Mouse (Mus musculus) 416B (cell line): ENCODE results near the gene Cd44.

Experiments
- DNase-seq: peaks from one replicate; pipeline ENCODE4 v3.0.0; 2011; ENCODE audit warnings: low read depth

Gene Cd44

DNA sequence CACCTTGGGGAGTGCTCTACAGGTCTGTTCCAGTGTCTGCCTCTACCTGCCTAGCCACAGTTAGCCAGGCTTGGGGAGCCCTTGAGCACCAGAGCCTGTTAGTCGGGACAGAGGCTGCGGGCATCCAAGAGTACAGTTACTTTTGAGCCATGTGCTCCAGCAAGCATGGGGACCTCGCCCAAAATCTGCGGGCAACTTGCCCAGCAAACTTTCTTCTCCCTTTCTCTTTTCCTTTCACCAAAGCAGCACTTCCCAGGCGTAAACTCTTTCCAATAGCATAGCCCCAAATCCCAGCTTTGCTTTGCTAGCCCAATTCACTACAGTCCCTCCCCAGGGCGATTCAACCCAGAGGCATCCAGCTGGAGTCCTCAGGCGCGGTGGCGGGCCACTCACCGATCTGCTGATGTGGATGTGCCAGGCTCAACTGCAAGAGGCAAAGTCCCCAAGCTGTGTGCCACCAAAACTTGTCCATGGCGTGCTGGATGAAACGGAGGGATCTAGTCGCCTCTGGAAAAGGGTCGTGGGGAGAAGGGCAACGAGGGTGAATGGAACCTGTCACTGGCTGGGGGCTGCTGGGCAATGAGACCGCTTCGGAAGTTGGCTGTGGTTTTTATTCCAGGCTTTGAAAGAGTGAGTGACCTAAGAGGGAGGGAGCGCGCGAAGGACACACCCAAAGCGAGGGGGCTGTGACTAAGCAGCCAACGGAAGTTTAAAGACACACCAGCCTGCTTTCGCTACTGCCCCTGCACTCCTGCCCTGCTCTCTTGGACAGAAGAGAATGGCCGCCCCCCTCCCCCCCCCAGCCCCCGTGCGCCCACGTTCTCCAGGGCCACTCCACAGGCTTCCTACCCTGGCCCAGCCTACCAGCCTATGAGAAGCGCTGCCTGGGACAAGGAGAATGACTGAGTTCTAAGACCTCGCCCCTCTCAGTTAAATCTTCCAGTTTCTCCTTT lies at the start of gene Cd44:
Cd44 (minus strand) TSS at position 791 of the 953 bp plus-strand sequence.
- DNase-seq, result peak; percentile 79

DNA sequence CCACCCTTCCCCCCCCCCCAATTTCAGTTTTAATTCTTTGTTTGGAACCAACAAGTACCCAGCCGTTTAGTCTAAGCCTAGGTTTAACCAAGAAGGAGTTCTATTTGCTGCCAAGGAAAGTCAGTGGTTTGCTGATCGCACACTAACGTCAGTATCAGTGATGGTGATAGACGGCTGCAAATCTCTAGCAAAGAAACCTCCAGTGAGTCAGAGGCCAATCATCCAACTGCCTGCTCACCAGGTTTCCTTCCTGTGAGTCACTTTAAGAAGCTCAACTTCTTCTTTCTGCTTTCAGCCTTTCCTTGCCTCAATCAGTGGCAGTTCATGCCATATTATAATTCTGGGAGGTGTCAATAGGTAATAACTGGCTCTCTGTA lies 47.0 kb upstream of the Cd44 start:
- peak; percentile 98 for DNase-seq

DNA sequence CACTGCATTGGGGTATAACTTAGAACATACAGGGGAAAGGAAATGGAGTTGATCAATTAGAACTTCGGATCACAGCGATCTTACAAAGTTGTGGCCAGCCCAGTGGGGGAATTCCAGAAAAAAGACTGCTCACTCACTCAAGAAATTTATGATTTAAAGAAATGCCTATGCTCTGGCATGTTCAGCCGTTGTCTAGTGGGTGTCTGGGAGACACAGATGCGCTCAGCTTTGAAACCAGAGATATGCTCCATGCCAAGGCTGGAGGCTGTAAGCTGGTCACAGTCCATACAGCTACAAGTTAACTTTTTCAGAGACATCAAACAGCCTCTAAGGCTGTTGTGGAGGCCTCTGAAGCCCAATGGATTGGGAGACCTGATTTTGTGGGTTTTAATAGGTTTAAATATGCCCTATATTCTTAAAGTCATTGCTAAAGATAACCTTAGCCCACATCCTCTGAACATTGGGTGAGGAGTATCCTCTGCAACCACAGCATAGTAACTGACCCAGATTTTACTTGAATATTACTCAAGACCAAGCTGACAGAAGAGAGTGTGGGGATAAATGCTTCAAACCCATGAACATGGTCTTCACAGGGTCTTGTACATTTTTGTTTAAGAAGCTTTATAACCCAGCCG lies 46.5 kb upstream of the Cd44 start:
- DNase-seq, result peak; percentile 94

- no peak for DNase-seq
These were observed 43.6 kb upstream of the Cd44 start for GRCm38 (mm10) chr2:102945111-102945510.

GRCm38 (mm10) chr2:102944415-102945012 lies 43.0 kb upstream of the Cd44 start:
- no peak for DNase-seq

DNA sequence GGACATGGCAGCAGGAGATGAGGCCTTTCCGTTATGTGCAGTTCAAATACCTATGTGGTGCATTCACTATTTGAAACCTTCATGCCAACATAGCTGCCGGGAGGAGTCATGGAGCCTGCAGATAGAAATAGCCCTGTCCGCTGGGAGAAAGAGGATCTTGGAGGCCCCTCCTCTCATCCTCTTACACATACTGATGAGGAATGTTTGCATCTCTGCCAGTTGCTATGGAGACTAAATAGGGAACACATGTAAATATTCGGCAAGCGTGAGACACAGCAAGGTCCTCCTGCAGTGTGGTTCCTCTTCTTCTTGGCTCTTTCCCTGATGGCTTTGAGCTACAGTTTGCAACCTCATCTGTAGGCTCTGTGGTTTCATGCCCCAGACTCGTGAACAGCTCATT lies 42.5 kb upstream of the Cd44 start:
- peak; percentile 68 for DNase-seq

DNA sequence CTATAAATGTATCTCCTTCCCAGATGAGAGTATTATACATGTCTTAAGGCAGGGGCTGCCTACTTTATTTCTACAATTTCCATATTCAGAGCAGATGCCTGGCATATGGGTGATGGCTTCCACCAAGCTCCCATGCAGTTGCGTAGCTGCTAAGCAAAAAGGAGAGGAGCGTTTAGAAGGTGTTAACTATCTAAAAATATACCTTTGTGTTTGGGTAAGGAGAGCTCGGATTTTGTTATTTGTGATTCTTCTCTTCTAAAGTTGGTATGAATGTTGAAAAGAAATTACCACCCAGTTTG lies 41.3 kb upstream of the Cd44 start:
- no peak for DNase-seq

DNA sequence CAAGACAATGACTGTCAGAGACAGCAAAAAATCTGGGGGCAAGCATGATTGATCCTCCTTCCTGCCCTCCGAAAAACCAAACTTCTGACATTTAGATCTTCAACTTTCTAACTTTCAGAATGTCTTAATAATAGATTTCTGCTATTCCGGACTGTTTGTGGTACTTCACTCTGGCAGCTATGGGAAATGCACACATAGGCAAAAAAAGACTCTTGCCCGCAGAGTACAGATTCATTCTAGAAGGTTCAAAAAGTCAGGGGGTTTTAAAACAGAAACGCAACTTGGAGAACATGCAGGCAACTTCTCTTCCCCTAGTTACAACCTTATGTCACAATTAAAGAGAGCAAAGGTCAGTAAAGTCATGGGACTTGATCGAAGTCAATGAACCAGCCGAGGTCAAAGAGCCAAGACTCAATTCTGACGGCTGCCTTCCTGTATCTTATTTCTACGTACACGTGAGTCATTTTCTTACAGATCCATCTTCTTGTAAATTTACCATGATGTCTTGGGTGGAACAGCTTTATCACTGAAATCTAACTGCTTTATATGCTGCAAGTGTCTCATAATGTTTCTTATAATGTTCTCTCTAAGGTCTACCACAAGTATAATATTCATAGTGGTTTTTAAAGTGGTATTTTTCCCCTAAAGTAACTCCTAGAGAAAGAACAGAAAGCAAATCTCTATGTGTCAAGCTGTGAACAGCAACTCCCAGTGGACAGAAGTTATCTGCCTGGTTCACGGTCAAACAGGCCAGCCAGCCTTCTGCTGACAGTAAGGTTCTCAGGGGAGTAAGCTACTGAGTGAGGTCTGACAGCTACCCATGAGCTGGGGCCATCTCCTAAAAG lies 40.7 kb upstream of the Cd44 start:
- DNase-seq, result no peak

- DNase-seq, result no peak
These were observed 39.4 kb upstream of the Cd44 start for GRCm38 (mm10) chr2:102940813-102941361.

GRCm38 (mm10) chr2:102940158-102940557 lies 38.7 kb upstream of the Cd44 start:
- DNase-seq, result no peak

- no peak for DNase-seq
These were observed 35.4 kb upstream of the Cd44 start for GRCm38 (mm10) chr2:102936886-102937285.

DNA sequence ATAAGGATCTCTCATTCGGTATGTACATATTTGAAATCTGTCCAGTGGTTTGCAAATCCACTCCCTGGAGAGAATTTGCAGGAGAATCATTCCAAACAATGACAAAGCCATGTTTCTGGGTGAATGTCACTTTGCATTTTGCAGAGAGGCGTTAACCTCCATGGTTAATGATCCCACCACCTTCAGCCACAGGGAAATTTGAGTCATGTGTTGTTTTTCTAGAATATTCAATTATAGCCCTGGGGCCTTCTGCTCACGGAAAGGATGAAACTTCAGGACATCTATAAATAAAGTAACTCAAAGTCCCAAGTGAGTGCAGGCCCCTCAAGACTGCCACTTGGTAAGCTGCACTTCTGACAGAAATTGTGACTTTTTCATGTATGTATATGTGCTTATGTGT lies 33.4 kb upstream of the Cd44 start:
- DNase-seq, result no peak

- no peak for DNase-seq
These were observed 32.3 kb upstream of the Cd44 start for GRCm38 (mm10) chr2:102933787-102934186.

- DNase-seq, result no peak
These were observed 31.7 kb upstream of the Cd44 start for GRCm38 (mm10) chr2:102933142-102933541.

DNA sequence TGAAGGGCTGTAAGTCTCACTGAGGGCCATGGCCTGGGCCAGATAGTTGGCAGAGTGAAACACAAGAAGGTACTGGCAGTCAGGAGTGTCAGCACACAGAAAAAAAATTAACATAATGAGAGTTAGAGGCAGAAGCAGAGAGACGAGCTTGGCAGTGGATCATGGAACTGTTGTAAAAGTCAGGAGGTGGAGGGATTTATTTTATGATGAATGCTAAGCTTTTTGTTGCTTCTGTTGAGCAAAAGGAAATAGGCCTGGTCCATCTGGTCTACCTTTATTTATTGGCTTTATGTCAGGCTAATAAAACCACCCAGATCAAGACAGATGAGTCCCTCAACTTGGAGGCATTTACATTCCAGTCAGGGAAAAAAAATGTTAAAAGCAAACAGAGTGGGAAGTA lies 31.2 kb upstream of the Cd44 start:
- DNase-seq, result no peak

DNA sequence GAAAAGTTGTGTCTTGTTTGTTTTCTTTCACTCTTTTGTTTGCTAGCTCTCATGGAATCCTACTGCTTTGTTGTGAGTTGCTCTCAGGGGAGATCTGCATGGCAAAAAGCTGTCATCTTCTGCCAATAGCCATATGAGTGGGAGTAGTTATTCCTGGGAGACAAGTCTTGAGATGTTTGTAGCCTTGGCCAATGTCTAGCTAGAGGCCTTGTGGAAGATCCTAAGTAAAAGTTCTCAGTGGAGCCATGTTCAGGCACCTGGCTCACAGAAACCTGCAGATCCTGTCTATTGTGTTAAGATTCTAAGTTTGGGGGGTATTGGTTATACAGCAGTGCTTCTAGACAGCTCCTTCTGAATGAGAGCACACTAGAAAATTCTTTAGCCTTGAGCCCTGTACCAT lies 26.7 kb upstream of the Cd44 start:
- no peak for DNase-seq

GRCm38 (mm10) chr2:102924480-102924879 lies 23.0 kb upstream of the Cd44 start:
- DNase-seq, result no peak

- no peak for DNase-seq
These were observed 22.2 kb upstream of the Cd44 start for GRCm38 (mm10) chr2:102923682-102924081.

DNA sequence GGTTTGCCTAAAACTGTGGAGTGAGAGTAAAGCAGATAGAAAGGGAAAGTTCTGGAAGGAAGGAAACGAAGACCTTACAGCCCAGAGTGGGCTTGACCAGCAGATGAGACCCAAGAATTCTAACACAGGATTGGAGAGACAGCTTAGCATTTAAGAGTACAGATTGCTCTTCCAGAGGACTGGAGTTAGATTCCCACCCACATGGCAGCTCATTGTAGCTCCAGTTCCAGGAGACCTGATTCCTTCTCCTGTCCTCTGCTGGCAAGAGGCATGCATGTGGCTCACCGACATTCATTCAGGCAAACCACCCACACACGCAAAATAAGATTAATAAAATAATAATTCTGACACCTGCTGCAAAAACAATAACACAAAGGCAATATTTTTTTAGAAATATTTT lies 20.6 kb upstream of the Cd44 start:
- no peak for DNase-seq

- no peak for DNase-seq
These were observed 16.8 kb upstream of the Cd44 start for GRCm38 (mm10) chr2:102918301-102918700.

DNA sequence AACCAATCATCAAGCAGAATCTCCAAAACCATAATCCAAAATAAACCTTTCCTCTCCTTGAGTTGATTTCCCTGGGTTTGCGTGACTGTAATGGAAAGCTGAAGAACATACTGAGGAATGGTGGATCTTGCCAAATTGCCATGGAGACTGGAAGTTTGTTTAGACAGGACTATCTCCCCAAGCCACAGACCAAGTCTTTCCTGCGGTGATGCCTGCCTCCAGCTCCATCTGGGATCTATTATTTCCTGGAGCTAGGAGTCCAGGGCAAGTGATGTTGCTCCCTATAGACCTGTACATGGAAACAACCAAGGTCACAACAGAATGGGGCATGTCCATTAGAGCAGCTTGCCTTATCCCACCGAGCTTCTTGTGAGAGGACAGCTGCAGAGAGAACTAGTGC lies 15.1 kb upstream of the Cd44 start:
- no peak for DNase-seq

GRCm38 (mm10) chr2:102914675-102915074 lies 13.2 kb upstream of the Cd44 start:
- DNase-seq, result no peak
